Mouse (Mus musculus) liver, embryonic 14.5 days (tissue): Measurements from ENCODE around the gene 4930469K13Rik.

Experiments
- CTCF ChIP-seq: IDR thresholded peaks from 2 replicates; pipeline ENCODE4 v1.5.1; 2016; ENCODE audit warnings: antibody characterized with exemption, low read depth, control low read depth
- EP300 ChIP-seq: IDR thresholded peaks from 2 replicates; pipeline ENCODE4 v1.6.1; 2016; ENCODE audit warnings: antibody characterized with exemption, low read depth

GRCm38 (mm10) chr11:33955982-33956381, 142.4 kb downstream of the 4930469K13Rik start:
- no peak for TF ChIP-seq CTCF
- TF ChIP-seq EP300 = no peak
